Mouse (Mus musculus) 3134 (cell line): ENCODE measurements around the gene Zfhx3.

Experiments used
- DNase-seq: peaks from one replicate; pipeline ENCODE4 v3.0.0-alpha.2; 2011; ENCODE audit warnings: low spot score; ENCODE audit not compliant: insufficient read length; ENCODE audit errors: extremely low read depth

Zfhx3 gene

GRCm38 (mm10) chr8:108317532-108318093 lies 375.2 kb downstream of the Zfhx3 start:
- no peak for DNase-seq

- no peak for DNase-seq
Observed at GRCm38 (mm10) chr8:108327711-108328110, 385.3 kb downstream of the Zfhx3 start.

GRCm38 (mm10) chr8:108348352-108348751 lies 405.9 kb downstream of the Zfhx3 start:
- DNase-seq, result no peak

- no peak for DNase-seq
Observed at GRCm38 (mm10) chr8:108348776-108349175, 406.3 kb downstream of the Zfhx3 start.

- DNase-seq, result no peak
Observed at GRCm38 (mm10) chr8:108355119-108355777, 412.8 kb downstream of the Zfhx3 start.

GRCm38 (mm10) chr8:108361402-108361801 lies 419.0 kb downstream of the Zfhx3 start:
- DNase-seq, result no peak

GRCm38 (mm10) chr8:108362421-108362820 lies 420.0 kb downstream of the Zfhx3 start:
- no peak for DNase-seq

GRCm38 (mm10) chr8:108363435-108363834 lies 421.0 kb downstream of the Zfhx3 start:
- DNase-seq, result no peak

GRCm38 (mm10) chr8:108363856-108364255 lies 421.4 kb downstream of the Zfhx3 start:
- no peak for DNase-seq

- DNase-seq, result peak; percentile 20
Observed at GRCm38 (mm10) chr8:108369081-108369480, 426.6 kb downstream of the Zfhx3 start.

GRCm38 (mm10) chr8:108370731-108371130 lies 428.3 kb downstream of the Zfhx3 start:
- no peak for DNase-seq

- no peak for DNase-seq
Observed at GRCm38 (mm10) chr8:108373046-108373445, 430.6 kb downstream of the Zfhx3 start.

GRCm38 (mm10) chr8:108378036-108378435 lies 435.6 kb downstream of the Zfhx3 start:
- no peak for DNase-seq

GRCm38 (mm10) chr8:108383121-108383520 lies 440.7 kb downstream of the Zfhx3 start:
- DNase-seq, result no peak

GRCm38 (mm10) chr8:108387160-108387912 lies 444.9 kb downstream of the Zfhx3 start:
- peak; percentile 32 for DNase-seq

GRCm38 (mm10) chr8:108387913-108388274 lies 445.4 kb downstream of the Zfhx3 start:
- no peak for DNase-seq

- DNase-seq, result peak; percentile 9
Observed at GRCm38 (mm10) chr8:108392909-108393308, 450.5 kb downstream of the Zfhx3 start.

- no peak for DNase-seq
Observed at GRCm38 (mm10) chr8:108402149-108402548, 459.7 kb downstream of the Zfhx3 start.

GRCm38 (mm10) chr8:108406716-108407494 lies 464.5 kb downstream of the Zfhx3 start:
- no peak for DNase-seq

GRCm38 (mm10) chr8:108419162-108419844 lies 476.9 kb downstream of the Zfhx3 start:
- no peak for DNase-seq

GRCm38 (mm10) chr8:108422521-108422920 lies 480.1 kb downstream of the Zfhx3 start:
- DNase-seq, result no peak
